Mouse (Mus musculus) ES-CJ7 (cell line): ENCODE results near the gene Pank1.
A peak's percentile ranks its signal among the peaks of the same experiment; 100 is the strongest.

Source experiments
- DNase-seq: peaks from one replicate; pipeline ENCODE4 v3.0.0; 2011; ENCODE audit warnings: low read depth, low spot score

Pank1 gene

GRCm38 (mm10) chr19:34825946-34826655, 53.2 kb downstream of the Pank1 start:
- DNase-seq = peak; percentile 65

- DNase-seq = no peak
Observed at GRCm38 (mm10) chr19:34819577-34820170, 59.6 kb downstream of the Pank1 start.

GRCm38 (mm10) chr19:34815371-34815770, 63.9 kb downstream of the Pank1 start:
- no peak for DNase-seq

- DNase-seq = no peak
Observed at GRCm38 (mm10) chr19:34814696-34815095, 64.6 kb downstream of the Pank1 start.

- DNase-seq = no peak
Observed at GRCm38 (mm10) chr19:34813961-34814360, 65.3 kb downstream of the Pank1 start.

GRCm38 (mm10) chr19:34813533-34813932, 65.7 kb downstream of the Pank1 start:
- no peak for DNase-seq

DNA sequence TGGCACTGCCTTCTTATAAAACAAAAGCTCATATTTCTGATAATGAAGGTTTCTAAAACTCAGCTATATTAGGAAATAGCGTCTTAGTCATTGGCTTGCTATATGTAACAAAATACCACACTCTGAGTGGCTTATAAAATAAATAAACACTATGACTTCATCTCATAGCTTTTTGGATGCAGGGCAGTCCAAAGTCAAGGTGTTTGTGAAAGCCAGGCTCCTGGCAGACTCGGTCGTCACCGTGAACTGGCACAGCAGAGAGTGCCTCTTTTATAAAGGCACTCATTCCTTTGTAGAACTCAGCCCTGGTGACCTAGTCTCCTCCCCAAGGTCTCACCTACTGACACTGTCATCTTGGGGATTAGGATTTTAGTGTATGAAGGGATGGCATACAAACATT, 66.5 kb downstream of the Pank1 start:
- no peak for DNase-seq

DNA sequence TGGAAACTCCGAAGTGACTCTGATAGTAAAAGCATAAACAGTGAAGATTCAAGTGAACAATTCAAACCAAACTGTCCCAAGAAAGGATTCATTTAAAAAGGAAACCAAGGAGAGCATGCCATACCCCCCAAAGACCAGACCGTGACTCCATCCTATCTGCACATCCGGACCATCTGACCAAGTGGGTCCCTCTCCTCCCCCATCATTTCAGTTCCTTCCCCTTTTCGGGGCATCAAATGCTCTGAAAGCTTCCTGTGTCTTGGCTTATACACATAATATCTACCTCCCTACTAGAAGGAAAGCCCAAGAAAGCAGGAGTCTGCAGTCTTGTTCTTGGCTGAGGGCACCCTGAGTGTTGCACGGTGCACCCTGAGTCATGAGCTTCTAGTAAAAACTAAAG, 72.1 kb downstream of the Pank1 start:
- no peak for DNase-seq

DNA sequence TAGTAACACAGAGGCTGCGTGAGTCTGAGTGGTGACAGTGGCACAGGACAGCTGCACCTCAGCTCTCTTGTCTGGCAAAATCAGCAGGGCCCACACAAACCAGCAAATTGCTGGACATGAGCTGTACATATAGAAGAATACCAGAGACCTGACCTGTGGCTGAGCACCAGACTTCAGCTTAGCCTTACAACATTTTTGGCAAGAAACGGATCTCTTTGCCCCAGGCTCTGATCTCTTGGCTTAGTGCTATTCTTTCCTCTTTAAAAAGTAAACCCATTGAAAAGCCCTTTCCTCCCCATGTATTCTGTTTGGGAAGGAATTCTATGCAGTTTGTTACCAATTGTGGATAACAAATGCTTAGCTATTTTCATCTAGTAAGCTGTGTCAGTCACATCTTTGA, 74.2 kb downstream of the Pank1 start:
- DNase-seq = no peak

- DNase-seq = no peak
Observed at GRCm38 (mm10) chr19:34804531-34804930, 74.7 kb downstream of the Pank1 start.

DNA sequence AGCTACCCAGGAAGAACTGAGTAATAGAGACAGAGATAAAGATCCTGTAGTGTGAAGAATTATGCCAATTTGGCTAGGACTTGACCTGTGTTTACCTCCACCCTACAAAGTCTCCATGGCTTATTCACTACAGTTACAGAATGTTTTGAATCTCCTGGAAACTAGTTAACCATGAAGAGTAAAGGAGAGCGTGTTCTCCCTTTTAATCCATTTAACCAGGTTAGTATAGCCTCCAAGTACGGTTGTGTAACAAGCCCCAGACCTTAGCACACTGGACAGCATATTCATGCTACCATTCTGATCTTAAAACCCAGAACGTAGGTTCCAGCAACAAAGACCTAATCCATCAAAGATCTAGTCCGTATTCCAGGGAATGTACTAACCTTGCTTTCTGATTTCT, 75.9 kb downstream of the Pank1 start:
- DNase-seq = no peak

GRCm38 (mm10) chr19:34799644-34800267, 79.5 kb downstream of the Pank1 start:
- DNase-seq = no peak

GRCm38 (mm10) chr19:34796396-34796795, 82.9 kb downstream of the Pank1 start:
- DNase-seq = no peak

DNA sequence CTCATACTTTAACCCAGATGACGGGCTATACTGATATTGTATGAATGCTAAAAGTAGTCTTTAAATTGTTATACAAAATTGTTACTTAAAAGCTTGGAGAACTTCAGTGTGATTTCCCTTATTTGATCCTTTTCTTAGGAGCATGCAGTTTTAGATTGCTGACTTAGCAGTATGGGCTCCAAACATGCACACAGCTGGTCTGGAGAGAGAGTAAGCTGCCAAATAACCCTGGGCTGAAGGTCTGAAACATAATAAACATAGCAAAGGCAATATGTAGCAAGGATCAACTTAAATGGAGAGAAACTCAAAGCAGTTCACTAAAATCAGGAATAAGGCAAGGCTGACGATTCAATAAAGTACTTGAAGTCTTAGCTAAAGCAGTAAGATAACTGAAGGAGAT, 96.8 kb downstream of the Pank1 start:
- DNase-seq = no peak

DNA sequence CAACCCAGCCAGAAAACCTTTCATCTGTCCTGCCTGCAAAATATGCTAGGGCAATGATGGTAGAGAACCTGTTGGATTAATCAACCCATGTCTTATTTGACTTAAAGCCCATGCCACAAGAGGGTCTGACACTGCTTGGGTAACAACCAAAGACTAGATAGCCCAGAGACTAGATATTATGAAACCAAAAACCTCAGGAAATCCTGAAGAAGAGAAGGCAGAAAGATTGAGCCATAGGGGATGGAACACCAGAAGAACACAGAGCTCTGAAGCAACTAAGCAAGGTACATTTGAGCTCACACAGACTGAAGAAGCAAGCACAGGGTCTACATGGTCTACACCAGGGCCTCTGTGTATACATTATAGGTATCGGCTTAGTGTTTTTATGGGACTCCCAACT, 100.3 kb downstream of the Pank1 start:
- DNase-seq = no peak

GRCm38 (mm10) chr19:34778098-34778497, 101.2 kb downstream of the Pank1 start:
- no peak for DNase-seq

- peak; percentile 39 for DNase-seq
Observed at GRCm38 (mm10) chr19:34772775-34773174, 106.5 kb downstream of the Pank1 start.

- no peak for DNase-seq
Observed at GRCm38 (mm10) chr19:34770764-34771163, 108.5 kb downstream of the Pank1 start.

DNA sequence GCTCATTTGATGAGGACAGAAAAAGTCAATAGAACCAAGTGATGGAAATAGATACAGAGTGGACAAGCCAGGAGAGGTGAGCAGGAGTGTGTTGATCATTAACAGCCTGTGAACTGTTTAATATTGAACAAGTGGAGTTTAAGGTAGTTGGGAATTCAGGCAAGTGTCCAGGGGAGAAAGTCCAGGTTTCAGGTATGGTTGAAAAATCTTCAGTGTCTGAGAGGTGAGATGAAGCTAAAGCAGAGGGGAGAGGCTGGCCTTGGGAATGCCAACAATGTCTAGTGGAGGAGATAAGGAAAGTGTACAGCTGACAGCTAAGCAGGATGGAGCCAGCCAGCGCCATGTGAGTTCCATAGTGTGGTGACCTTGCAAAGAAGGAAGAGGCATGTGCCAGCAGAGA, 120.5 kb downstream of the Pank1 start:
- DNase-seq = no peak
